Mouse (Mus musculus): ENCODE results near the gene Sema4c. TPM values are rescaled to one million over a fixed set of nuclear protein-coding genes. Genes with fewer than 3 reads are reported as not detected.
A peak's percentile ranks its signal among the peaks of the same experiment; 100 is the strongest.

Sema4c gene
- 14.6 and 15.8 TPM in 2 replicates for polyA plus RNA-seq (2012; rRNA removed)

DNA sequence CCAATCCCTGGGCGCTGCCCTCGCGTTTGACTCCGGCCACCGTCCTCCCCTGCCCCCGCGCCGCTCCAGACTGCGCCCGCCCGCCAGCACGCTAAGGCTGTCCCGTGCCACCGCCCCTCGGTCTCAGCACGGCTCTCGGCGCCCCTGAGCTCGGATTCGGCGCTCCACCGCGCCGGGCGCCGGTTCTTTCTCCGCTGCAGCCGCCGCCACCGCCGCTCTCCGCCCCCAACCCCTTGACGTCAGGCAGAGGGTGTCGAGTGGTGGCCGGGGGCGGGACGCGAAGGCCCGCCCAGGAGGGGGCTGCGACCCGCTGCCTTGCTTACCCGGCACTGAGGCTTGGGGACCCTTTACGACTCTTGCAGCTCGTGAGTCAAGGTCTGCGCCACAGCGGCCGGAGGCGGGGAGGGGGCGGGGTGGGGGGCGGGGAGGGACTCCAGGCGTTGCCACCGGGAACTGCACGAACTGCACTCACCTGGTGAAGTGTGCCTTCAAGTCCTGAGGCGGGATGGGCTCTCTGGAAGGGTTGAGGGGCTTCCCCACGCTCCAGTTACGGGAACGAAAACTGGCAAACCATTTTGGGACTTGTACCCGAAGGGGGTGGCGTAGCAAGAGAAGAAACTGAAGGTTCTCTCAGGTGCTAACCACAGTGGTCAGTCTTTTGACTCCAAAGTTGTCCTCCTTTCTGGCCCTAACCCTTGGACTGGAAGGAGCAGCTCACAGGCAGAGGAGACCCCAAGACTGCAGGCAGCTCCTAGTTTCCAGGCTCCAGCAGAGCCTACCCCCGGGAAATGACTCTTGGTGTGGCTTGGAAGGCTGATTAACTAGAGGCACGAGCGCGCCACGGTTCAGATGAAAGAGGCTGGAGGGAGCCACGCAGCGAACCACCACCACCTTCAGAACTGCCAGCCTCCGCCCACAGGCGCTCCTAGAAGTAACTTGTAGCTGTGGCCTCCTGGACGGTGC is at the start of gene Sema4c:
Gene Sema4c, minus strand, starts transcription at position 319 of the 963 bp plus-strand sequence.
- Histone ChIP-seq H3K27me3 (ENCODE audit: control insufficient read depth, insufficient read depth, low read length) (no peaks in the 10 kb centered on the region; the same call in 1 of the 2 replicates), H3K36me3 (ENCODE audit: control insufficient read depth, insufficient read depth, low read length) (no peaks in the 10 kb centered on the region; the same call in 1 of the 2 replicates), H3K4me3 (ENCODE audit: control insufficient read depth, low read depth, low read length) (peak within 1 kb of the TSS; percentile 89), H3K4me1 (ENCODE audit: control insufficient read depth, insufficient read depth, low read length) (peaks cover 39% of the 10 kb centered on the region), H3K27ac (ENCODE audit: control insufficient read depth, insufficient read depth, low read depth, low read length) (peak within 1 kb of the TSS; percentile 75)
- TF ChIP-seq POLR2A (IDR thresholded peaks at IDR 0.05; ENCODE audit: control insufficient read depth, low read depth, low read length) (peak; percentile 42; the same call in 1 of the 2 replicates), CTCF (IDR thresholded peaks at IDR 0.05; ENCODE audit: control insufficient read depth, insufficient read depth, insufficient replicate concordance, low read depth, low read length) (no peak)

DNA sequence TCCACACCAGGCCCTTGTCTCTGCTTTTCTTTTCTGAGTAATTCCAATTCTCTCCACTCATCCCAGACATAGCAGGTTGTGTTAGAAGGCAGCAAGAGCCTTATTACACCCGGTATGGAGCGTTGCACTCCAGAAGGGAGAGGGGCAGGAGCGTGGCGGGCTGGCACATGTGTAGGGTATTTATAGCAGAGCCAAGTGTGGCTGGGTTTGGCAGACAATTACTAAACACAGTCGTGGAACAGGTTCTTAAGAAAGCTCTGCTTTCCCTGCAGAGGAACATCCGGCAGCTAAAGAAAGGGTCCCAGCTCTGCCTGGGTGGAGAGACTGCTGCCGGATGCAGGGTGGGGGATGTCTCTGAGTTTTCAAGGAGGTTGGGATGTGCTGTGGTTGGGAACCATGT is 48.8 kb upstream of the Sema4c start:
- H3K4me1 ChIP-seq (ENCODE audit: control insufficient read depth, insufficient read depth, low read length), result no peaks in the 10 kb centered on the region
- no peak overlapping the region for H3K27ac ChIP-seq (ENCODE audit: control insufficient read depth, insufficient read depth, low read depth, low read length)
- H3K4me3 ChIP-seq (ENCODE audit: control insufficient read depth, low read depth, low read length), result no peak overlapping the region
- no peaks in the 10 kb centered on the region for H3K27me3 ChIP-seq (ENCODE audit: control insufficient read depth, insufficient read depth, low read length)
- H3K36me3 ChIP-seq (ENCODE audit: control insufficient read depth, insufficient read depth, low read length), result no peaks in the 10 kb centered on the region; the same call in 1 of the 2 replicates
- no peak for TF ChIP-seq CTCF (IDR thresholded peaks at IDR 0.05; ENCODE audit: control insufficient read depth, insufficient read depth, insufficient replicate concordance, low read depth, low read length)
- no peak for TF ChIP-seq POLR2A (IDR thresholded peaks at IDR 0.05; ENCODE audit: control insufficient read depth, low read depth, low read length)

DNA sequence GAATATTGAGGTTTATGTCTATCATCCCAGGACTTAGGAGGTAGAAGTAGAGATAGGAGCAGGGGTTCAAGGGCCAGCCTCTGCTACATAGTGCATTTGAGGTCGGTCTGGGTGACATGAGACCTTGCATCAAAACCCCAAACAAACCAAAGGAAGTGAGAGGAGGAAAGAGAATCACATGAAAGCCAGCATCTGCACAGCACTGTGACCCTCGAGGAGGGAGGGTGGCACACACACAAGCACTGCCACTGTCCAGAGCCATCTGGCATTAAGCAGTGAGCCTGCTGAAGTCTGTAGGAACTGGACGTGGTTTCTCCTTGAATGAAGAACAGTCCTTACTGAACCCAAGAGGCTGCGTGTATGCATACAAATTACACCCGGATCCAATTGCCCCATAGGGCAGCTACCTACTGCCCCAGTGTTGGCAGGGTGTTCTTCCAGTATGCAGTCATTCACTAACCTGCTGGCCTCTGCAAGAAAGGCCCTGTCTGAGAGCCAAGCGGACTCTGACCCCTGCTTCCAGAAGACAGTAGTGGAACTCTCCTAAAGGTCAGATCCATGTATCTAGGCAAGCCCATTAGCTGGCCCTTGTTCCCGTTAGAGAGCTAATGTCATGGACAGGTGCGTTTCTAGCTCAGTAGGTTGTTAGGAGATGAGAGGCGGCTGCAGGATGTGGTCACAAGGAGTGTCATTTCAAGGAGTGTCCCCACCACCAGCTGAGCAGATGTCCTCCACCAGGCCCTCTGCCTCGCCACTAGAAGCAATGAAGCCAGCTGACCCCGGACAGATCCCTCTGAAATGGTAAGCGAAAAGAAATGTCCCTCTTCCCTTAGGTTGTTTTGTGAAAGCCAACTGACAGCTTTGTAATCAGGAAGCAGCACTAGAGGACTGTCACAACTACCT is 46.4 kb upstream of the Sema4c start:
- Histone ChIP-seq H3K27ac (ENCODE audit: control insufficient read depth, insufficient read depth, low read depth, low read length) (no peak overlapping the region), H3K27me3 (ENCODE audit: control insufficient read depth, insufficient read depth, low read length) (no peaks in the 10 kb centered on the region), H3K4me1 (ENCODE audit: control insufficient read depth, insufficient read depth, low read length) (no peaks in the 10 kb centered on the region), H3K4me3 (ENCODE audit: control insufficient read depth, low read depth, low read length) (no peak overlapping the region), H3K36me3 (ENCODE audit: control insufficient read depth, insufficient read depth, low read length) (no peaks in the 10 kb centered on the region; the same call in none of the 2 replicates)
- TF ChIP-seq CTCF (IDR thresholded peaks at IDR 0.05; ENCODE audit: control insufficient read depth, insufficient read depth, insufficient replicate concordance, low read depth, low read length) (no peak), POLR2A (IDR thresholded peaks at IDR 0.05; ENCODE audit: control insufficient read depth, low read depth, low read length) (no peak)

DNA sequence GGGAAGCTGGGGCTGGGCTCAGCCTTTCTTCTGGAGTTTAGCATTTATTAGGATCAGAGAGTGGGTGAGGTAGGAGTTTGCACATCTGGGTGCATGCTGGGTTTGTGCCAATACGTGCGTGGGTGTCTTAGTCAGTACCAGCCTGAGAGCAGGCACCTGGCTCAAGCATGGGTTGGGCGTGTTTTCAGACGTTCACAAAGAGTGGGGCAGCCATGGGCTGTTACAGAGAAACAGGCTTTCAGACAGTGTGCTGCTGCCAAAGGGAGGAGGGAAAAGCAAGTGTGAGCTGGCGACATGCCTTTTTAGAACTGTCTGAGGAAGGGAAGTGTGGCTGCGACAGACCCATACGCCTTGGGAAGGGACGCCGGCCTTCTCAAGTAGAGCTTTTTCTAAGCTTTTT is 45.2 kb upstream of the Sema4c start:
- no peak overlapping the region for H3K4me3 ChIP-seq (ENCODE audit: control insufficient read depth, low read depth, low read length)
- H3K36me3 ChIP-seq (ENCODE audit: control insufficient read depth, insufficient read depth, low read length), result peaks cover 2% of the 10 kb centered on the region
- H3K4me1 ChIP-seq (ENCODE audit: control insufficient read depth, insufficient read depth, low read length), result no peaks in the 10 kb centered on the region
- TF ChIP-seq CTCF (IDR thresholded peaks at IDR 0.05; ENCODE audit: control insufficient read depth, insufficient read depth, insufficient replicate concordance, low read depth, low read length) (no peak), POLR2A (IDR thresholded peaks at IDR 0.05; ENCODE audit: control insufficient read depth, low read depth, low read length) (no peak)
- no peaks in the 10 kb centered on the region for H3K27me3 ChIP-seq (ENCODE audit: control insufficient read depth, insufficient read depth, low read length)
- no peak overlapping the region for H3K27ac ChIP-seq (ENCODE audit: control insufficient read depth, insufficient read depth, low read depth, low read length)

DNA sequence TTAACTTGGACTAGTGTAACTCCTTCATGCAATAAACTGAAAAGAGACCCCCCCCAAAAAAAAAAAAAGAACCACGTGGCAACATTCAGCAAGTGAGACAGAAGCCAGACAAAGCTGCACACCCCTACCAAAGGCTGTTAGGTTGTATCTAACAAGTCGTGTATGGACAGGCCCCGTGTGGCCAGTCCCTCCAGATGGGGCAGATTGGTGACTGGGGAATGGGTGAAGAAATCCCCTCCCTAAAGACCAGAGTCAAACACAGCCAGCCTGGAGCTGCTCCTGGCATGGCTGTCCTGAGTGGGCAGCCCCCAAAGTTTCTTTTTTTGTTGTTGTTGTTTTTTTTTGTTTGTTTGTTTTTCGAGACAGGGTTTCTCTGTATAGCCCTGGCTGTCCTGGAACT is 44.1 kb upstream of the Sema4c start:
- Histone ChIP-seq H3K4me1 (ENCODE audit: control insufficient read depth, insufficient read depth, low read length) (no peaks in the 10 kb centered on the region), H3K27ac (ENCODE audit: control insufficient read depth, insufficient read depth, low read depth, low read length) (no peak overlapping the region), H3K36me3 (ENCODE audit: control insufficient read depth, insufficient read depth, low read length) (peaks cover 2% of the 10 kb centered on the region), H3K27me3 (ENCODE audit: control insufficient read depth, insufficient read depth, low read length) (no peaks in the 10 kb centered on the region), H3K4me3 (ENCODE audit: control insufficient read depth, low read depth, low read length) (no peak overlapping the region)
- TF ChIP-seq CTCF (IDR thresholded peaks at IDR 0.05; ENCODE audit: control insufficient read depth, insufficient read depth, insufficient replicate concordance, low read depth, low read length) (no peak), POLR2A (IDR thresholded peaks at IDR 0.05; ENCODE audit: control insufficient read depth, low read depth, low read length) (no peak)

DNA sequence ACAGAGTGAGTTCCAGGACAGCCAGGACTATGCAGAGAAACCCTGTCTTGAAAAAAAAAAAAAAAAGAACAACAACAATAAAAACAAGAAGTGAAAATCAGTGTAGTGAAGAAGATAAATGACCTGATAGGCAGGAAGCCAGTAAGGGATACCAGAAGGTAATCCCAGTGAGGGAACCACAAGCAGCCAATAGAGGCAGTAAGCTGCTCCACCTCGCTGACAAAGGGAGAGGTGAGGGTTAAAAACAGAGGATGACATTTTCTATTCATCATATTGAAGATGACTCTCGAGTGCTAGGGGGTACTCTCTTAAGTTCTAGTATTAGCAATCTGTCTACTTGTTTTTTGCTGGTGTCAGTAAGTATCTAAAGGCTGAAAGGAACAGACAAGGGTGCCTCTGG is 40.3 kb upstream of the Sema4c start:
- TF ChIP-seq POLR2A (IDR thresholded peaks at IDR 0.05; ENCODE audit: control insufficient read depth, low read depth, low read length) (no peak), CTCF (IDR thresholded peaks at IDR 0.05; ENCODE audit: control insufficient read depth, insufficient read depth, insufficient replicate concordance, low read depth, low read length) (no peak)
- no peak overlapping the region for H3K27ac ChIP-seq (ENCODE audit: control insufficient read depth, insufficient read depth, low read depth, low read length)
- H3K4me3 ChIP-seq (ENCODE audit: control insufficient read depth, low read depth, low read length), result no peak overlapping the region
- no peaks in the 10 kb centered on the region for H3K4me1 ChIP-seq (ENCODE audit: control insufficient read depth, insufficient read depth, low read length)
- no peaks in the 10 kb centered on the region for H3K27me3 ChIP-seq (ENCODE audit: control insufficient read depth, insufficient read depth, low read length)
- peaks cover 2% of the 10 kb centered on the region for H3K36me3 ChIP-seq (ENCODE audit: control insufficient read depth, insufficient read depth, low read length)

All from testis, adult 2 months (tissue).